ENCODE assay signal across 8 mouse cellular contexts in genomic region chr8:125066913-125067595, GRCm38 (mm10). TPM values are rescaled to one million over a fixed set of nuclear protein-coding genes. Genes with fewer than 3 reads are reported as not detected.
DNase-seq lines count a peak whose midpoint lies in the region; ATAC-seq and TF ChIP-seq lines count a peak whose summit lies in the region.

No protein-coding gene starts in this region.

- 0 out of 2 replicates have a peak, but pooled peaks have one; percentile 2 for TF ChIP-seq CTCF in lung, adult 2 months (IDR thresholded peaks at IDR 0.05; ENCODE audit: insufficient read depth, low read length)

- peak; percentile 90 for DNase-seq in MN1 (ENCODE audit: low spot score)
- DNase-seq in cerebellum, adult 11 months: peak; percentile 43
- DNase-seq in layer of hippocampus, adult 8-10 months (ENCODE audit: low spot score in 2 of 2): peak; percentile 81
- DNase-seq in lung, adult 2 months: peak; percentile 60
- DNase-seq in thymus, postnatal 14 days: peak; percentile 80

- 7% methylated on average over 12 of the region's 12 CpGs for WGBS in lung, adult 2 months
- 27% methylated on average over 12 of the region's 12 CpGs for WGBS in neural tube, embryonic 15.5 days

- H3K9ac ChIP-seq in neural tube, embryonic 15.5 days (replicated peaks): no peak overlapping the region

- H3K4me3 ChIP-seq in lung, adult 2 months (replicated peaks; ENCODE audit: extremely low read depth, low read depth, low read length): peak overlapping the region; percentile 42
- H3K4me3 ChIP-seq in neural tube, embryonic 15.5 days (replicated peaks): no peak overlapping the region

- peak; percentile 78 for ATAC-seq in frontal cortex, adult (ENCODE audit: low TSS enrichment)
- peak; percentile 90 to 92 for ATAC-seq in hematopoietic stem cell, adult 5-6 weeks (replicated peaks in 1 of 2; ENCODE audit: insufficient read depth in 1 of 2, low FRiP score in 2 of 2, low TSS enrichment in 1 of 2, low read depth in 1 of 2, poor library complexity in 2 of 2, severe bottlenecking in 2 of 2)
- peak; percentile 74; the same call in 1 of the 2 replicates for ATAC-seq in neural tube, embryonic 15.5 days (ENCODE audit: low FRiP score)

- peak; percentile 27; the same call in 1 of the 2 replicates for TF ChIP-seq POLR2A in lung, adult 2 months (IDR thresholded peaks at IDR 0.05; ENCODE audit: borderline replicate concordance, extremely low read depth, low read depth, low read length)

- peaks cover 5% of the 10 kb centered on the region for H3K4me1 ChIP-seq in lung, adult 2 months (ENCODE audit: control insufficient read depth, insufficient read depth, low read length)
- peaks cover 14% of the 10 kb centered on the region for H3K4me1 ChIP-seq in neural tube, embryonic 15.5 days

- H3K27me3 ChIP-seq in neural tube, embryonic 15.5 days (replicated peaks): no peaks in the 10 kb centered on the region

- 0 out of 2 replicates have a peak overlapping the region, but pooled peaks have one; percentile 15 for H3K4me2 ChIP-seq in neural tube, embryonic 15.5 days

- no peaks in the 10 kb centered on the region for H3K36me3 ChIP-seq in neural tube, embryonic 15.5 days

- H3K27ac ChIP-seq in neural tube, embryonic 15.5 days (replicated peaks): peak overlapping the region; percentile 79

- H3K9me3 ChIP-seq in neural tube, embryonic 15.5 days (replicated peaks): no peaks in the 10 kb centered on the region

RNA-seq across cellular contexts. Expression of gene Disc1, which starts 13.1 kb away (rescaled TPM):
- 2.9 and 4.4 TPM in 2 replicates for total RNA-seq in hematopoietic stem cell, adult 5-6 weeks (2017)
- 1 to 10 TPM; 4.3 to 5.0 (median 4.8) TPM for total RNA-seq in layer of hippocampus, adult 8-10 months (2022)
- 1.1 and 1.4 TPM in 2 replicates for polyA plus RNA-seq in lung, adult 2 months (2012; rRNA removed)
- 1.8 TPM in 2 replicates for polyA plus RNA-seq in neural tube, embryonic 15.5 days (2015; fragmentation: Nextera tagmentation; extraction: Ambion mirVana)

RNA-seq across cellular contexts. Expression of gene Tsnax, which starts 54.3 kb away (rescaled TPM):
- total RNA-seq in hematopoietic stem cell, adult 5-6 weeks (2017): 63.0 and 71.6 TPM in 2 replicates
- 100 to 1,000 TPM; 147 to 154 (median 150) TPM for total RNA-seq in layer of hippocampus, adult 8-10 months (2022)
- 29.1 and 40.2 TPM in 2 replicates for polyA plus RNA-seq in lung, adult 2 months (2012; rRNA removed)
- polyA plus RNA-seq in neural tube, embryonic 15.5 days (2015; fragmentation: Nextera tagmentation; extraction: Ambion mirVana): 176 and 192 TPM in 2 replicates
